Mouse (Mus musculus): Measurements from ENCODE around the gene Saysd1.

Saysd1 gene

GRCm38 (mm10) chr14:20112218-20112617 is 26.1 kb downstream of the Saysd1 start:
- DNase-seq (ENCODE audit: extremely low read depth, low read depth), result peak; percentile 28

GRCm38 (mm10) chr14:20110945-20111344 is 27.4 kb downstream of the Saysd1 start:
- no peak for DNase-seq (ENCODE audit: extremely low read depth, low read depth)

- DNase-seq (ENCODE audit: extremely low read depth, low read depth), result no peak
These were observed 32.1 kb downstream of the Saysd1 start for GRCm38 (mm10) chr14:20106271-20106670.

GRCm38 (mm10) chr14:20103207-20103606 is 35.1 kb downstream of the Saysd1 start:
- no peak for DNase-seq (ENCODE audit: extremely low read depth, low read depth)

GRCm38 (mm10) chr14:20098061-20098460 is 40.3 kb downstream of the Saysd1 start:
- no peak for DNase-seq (ENCODE audit: extremely low read depth, low read depth)

- no peak for DNase-seq (ENCODE audit: extremely low read depth, low read depth)
These were observed 43.4 kb downstream of the Saysd1 start for GRCm38 (mm10) chr14:20094942-20095341.

- DNase-seq (ENCODE audit: extremely low read depth, low read depth), result peak; percentile 31
These were observed 44.8 kb downstream of the Saysd1 start for GRCm38 (mm10) chr14:20093493-20093892.

GRCm38 (mm10) chr14:20084335-20084734 is 54.0 kb downstream of the Saysd1 start:
- no peak for DNase-seq (ENCODE audit: extremely low read depth, low read depth)

- peak; percentile 94 for DNase-seq (ENCODE audit: extremely low read depth, low read depth)
These were observed 55.6 kb downstream of the Saysd1 start for GRCm38 (mm10) chr14:20082536-20083325.

- no peak for DNase-seq (ENCODE audit: extremely low read depth, low read depth)
These were observed 56.3 kb downstream of the Saysd1 start for GRCm38 (mm10) chr14:20081937-20082533.

GRCm38 (mm10) chr14:20081084-20081483 is 57.2 kb downstream of the Saysd1 start:
- no peak for DNase-seq (ENCODE audit: extremely low read depth, low read depth)

GRCm38 (mm10) chr14:20077181-20077580 is 61.2 kb downstream of the Saysd1 start:
- DNase-seq (ENCODE audit: extremely low read depth, low read depth), result no peak

- DNase-seq (ENCODE audit: extremely low read depth, low read depth), result no peak
These were observed 62.8 kb downstream of the Saysd1 start for GRCm38 (mm10) chr14:20075544-20075943.

- no peak for DNase-seq (ENCODE audit: extremely low read depth, low read depth)
These were observed 63.6 kb downstream of the Saysd1 start for GRCm38 (mm10) chr14:20074759-20075158.

GRCm38 (mm10) chr14:20070629-20071028 is 67.7 kb downstream of the Saysd1 start:
- DNase-seq (ENCODE audit: extremely low read depth, low read depth), result no peak

GRCm38 (mm10) chr14:20068365-20068764 is 70.0 kb downstream of the Saysd1 start:
- DNase-seq (ENCODE audit: extremely low read depth, low read depth), result no peak

GRCm38 (mm10) chr14:20067293-20068074 is 70.8 kb downstream of the Saysd1 start:
- peak; percentile 55 for DNase-seq (ENCODE audit: extremely low read depth, low read depth)

- DNase-seq (ENCODE audit: extremely low read depth, low read depth), result no peak
These were observed 73.6 kb downstream of the Saysd1 start for GRCm38 (mm10) chr14:20064771-20065170.

- DNase-seq (ENCODE audit: extremely low read depth, low read depth), result no peak
These were observed 89.9 kb downstream of the Saysd1 start for GRCm38 (mm10) chr14:20048481-20048835.

GRCm38 (mm10) chr14:20047814-20048480 is 90.4 kb downstream of the Saysd1 start:
- no peak for DNase-seq (ENCODE audit: extremely low read depth, low read depth)

- DNase-seq (ENCODE audit: extremely low read depth, low read depth), result no peak
These were observed 91.0 kb downstream of the Saysd1 start for GRCm38 (mm10) chr14:20047291-20047690.

GRCm38 (mm10) chr14:20044036-20044435 is 94.3 kb downstream of the Saysd1 start:
- DNase-seq (ENCODE audit: extremely low read depth, low read depth), result no peak
